ENCODE assay signal across 10 mouse cellular contexts in genomic region chr5:105443057-105443815, GRCm38 (mm10). TPM values are rescaled to one million over a fixed set of nuclear protein-coding genes. Genes with fewer than 3 reads are reported as not detected.
A peak's percentile ranks its signal among the peaks of the same experiment; 100 is the strongest.
DNase-seq lines count a peak whose midpoint lies in the region; ATAC-seq lines count a peak whose summit lies in the region.
"Had no signal": no experiment of that assay in that cellular context is flagged by ENCODE, and none has a peak within 500 bp of the region (broad histone marks: within the 10 kb centered on the region; RNA-seq: fewer than 3 reads in every experiment).

No protein-coding gene starts in this region.

- H3K27ac ChIP-seq in embryonic facial prominence, embryonic 14.5 days (replicated peaks; ENCODE audit: low read depth, low read length), result no peak overlapping the region
- no peak overlapping the region for H3K27ac ChIP-seq in embryonic facial prominence, embryonic 10.5 days (replicated peaks)
- H3K27ac ChIP-seq in forebrain, embryonic 12.5 days, result no peak overlapping the region
- no peak overlapping the region for H3K27ac ChIP-seq in hindbrain, embryonic 16.5 days (ENCODE audit: low read depth, low read length)
- H3K27ac ChIP-seq: embryonic facial prominence, embryonic 15.5 days; neural tube, embryonic 13.5 days had no signal

- H3K9ac ChIP-seq in embryonic facial prominence, embryonic 14.5 days (ENCODE audit: low read depth, low read length), result no peak overlapping the region
- no peak overlapping the region for H3K9ac ChIP-seq in forebrain, embryonic 12.5 days
- no peak overlapping the region for H3K9ac ChIP-seq in hindbrain, embryonic 16.5 days (ENCODE audit: low read depth, low read length)
- H3K9ac ChIP-seq: embryonic facial prominence, embryonic 15.5 days; neural tube, embryonic 13.5 days had no signal

- WGBS in embryonic facial prominence, embryonic 14.5 days, result 59% methylated on average over 11 of the region's 11 CpGs
- WGBS in embryonic facial prominence, embryonic 10.5 days, result 76% methylated on average over 11 of the region's 11 CpGs
- 78% methylated on average over 11 of the region's 11 CpGs for WGBS in forebrain, embryonic 12.5 days
- WGBS in hindbrain, embryonic 16.5 days, result 69% methylated on average over 11 of the region's 11 CpGs

- no peaks in the 10 kb centered on the region for H3K4me1 ChIP-seq in embryonic facial prominence, embryonic 14.5 days (ENCODE audit: control insufficient read depth, insufficient read depth, low read length)
- peaks cover 4% of the 10 kb centered on the region; the same call in 1 of the 2 replicates for H3K4me1 ChIP-seq in embryonic facial prominence, embryonic 10.5 days
- H3K4me1 ChIP-seq in forebrain, embryonic 12.5 days, result no peaks in the 10 kb centered on the region
- no peaks in the 10 kb centered on the region for H3K4me1 ChIP-seq in hindbrain, embryonic 16.5 days (ENCODE audit: control insufficient read depth, insufficient read depth, low read depth, low read length)
- H3K4me1 ChIP-seq: embryonic facial prominence, embryonic 15.5 days had no signal

- ATAC-seq in embryonic facial prominence, embryonic 14.5 days (ENCODE audit: low read depth), result no peak
- ATAC-seq in granulocyte monocyte progenitor cell, adult 5-6 weeks (replicated peaks; ENCODE audit: poor library complexity, severe bottlenecking), result peak; percentile 88
- ATAC-seq in forebrain, embryonic 12.5 days (ENCODE audit: low FRiP score), result no peak
- ATAC-seq in hindbrain, embryonic 16.5 days, result no peak

- H3K36me3 ChIP-seq in embryonic facial prominence, embryonic 14.5 days (ENCODE audit: control insufficient read depth, insufficient read depth, low read length), result no peaks in the 10 kb centered on the region
- H3K36me3 ChIP-seq in embryonic facial prominence, embryonic 10.5 days (replicated peaks), result no peaks in the 10 kb centered on the region
- no peaks in the 10 kb centered on the region for H3K36me3 ChIP-seq in forebrain, embryonic 12.5 days (replicated peaks)
- no peaks in the 10 kb centered on the region for H3K36me3 ChIP-seq in hindbrain, embryonic 16.5 days (ENCODE audit: control insufficient read depth, insufficient read depth, low read length)
- H3K36me3 ChIP-seq: embryonic facial prominence, embryonic 15.5 days; neural tube, embryonic 13.5 days had no signal

- H3K4me3 ChIP-seq in embryonic facial prominence, embryonic 14.5 days (ENCODE audit: low read depth, low read length), result no peak overlapping the region
- no peak overlapping the region for H3K4me3 ChIP-seq in embryonic facial prominence, embryonic 10.5 days
- no peak overlapping the region for H3K4me3 ChIP-seq in forebrain, embryonic 12.5 days (replicated peaks)
- no peak overlapping the region for H3K4me3 ChIP-seq in hindbrain, embryonic 16.5 days (ENCODE audit: low read length)
- H3K4me3 ChIP-seq: embryonic facial prominence, embryonic 15.5 days; neural tube, embryonic 13.5 days had no signal

- DNase-seq in embryonic facial prominence, embryonic 14.5 days (ENCODE audit: low spot score), result peak; percentile 30
- no peak for DNase-seq in embryonic facial prominence, embryonic 10.5 days (ENCODE audit: low spot score)
- DNase-seq in kidney, postnatal 36 days, result peak; percentile 39
- DNase-seq in retina, embryonic 14.5 days (ENCODE audit: low spot score), result peak; percentile 15
- no peak for DNase-seq in cerebellum, adult 18-20 months

- H3K9me3 ChIP-seq in embryonic facial prominence, embryonic 14.5 days (ENCODE audit: control insufficient read depth, low read length), result no peaks in the 10 kb centered on the region
- no peaks in the 10 kb centered on the region for H3K9me3 ChIP-seq in embryonic facial prominence, embryonic 10.5 days
- H3K9me3 ChIP-seq in forebrain, embryonic 12.5 days, result no peaks in the 10 kb centered on the region
- H3K9me3 ChIP-seq in hindbrain, embryonic 16.5 days (ENCODE audit: control insufficient read depth, low read length), result no peaks in the 10 kb centered on the region
- H3K9me3 ChIP-seq: embryonic facial prominence, embryonic 15.5 days; neural tube, embryonic 13.5 days had no signal

- H3K4me2 ChIP-seq in embryonic facial prominence, embryonic 14.5 days (ENCODE audit: low read depth, low read length), result no peak overlapping the region
- H3K4me2 ChIP-seq in forebrain, embryonic 12.5 days, result no peak overlapping the region
- no peak overlapping the region for H3K4me2 ChIP-seq in hindbrain, embryonic 16.5 days (ENCODE audit: low read length)
- H3K4me2 ChIP-seq: embryonic facial prominence, embryonic 15.5 days; neural tube, embryonic 13.5 days had no signal

- no peaks in the 10 kb centered on the region for H3K27me3 ChIP-seq in embryonic facial prominence, embryonic 14.5 days (replicated peaks; ENCODE audit: control insufficient read depth, insufficient read depth, low read length)
- no peaks in the 10 kb centered on the region for H3K27me3 ChIP-seq in embryonic facial prominence, embryonic 10.5 days (replicated peaks; ENCODE audit: low read depth, poor library complexity, severe bottlenecking)
- no peaks in the 10 kb centered on the region for H3K27me3 ChIP-seq in forebrain, embryonic 12.5 days
- H3K27me3 ChIP-seq in hindbrain, embryonic 16.5 days (replicated peaks; ENCODE audit: control insufficient read depth, insufficient read depth, low read length), result no peaks in the 10 kb centered on the region
- H3K27me3 ChIP-seq: embryonic facial prominence, embryonic 15.5 days; neural tube, embryonic 13.5 days had no signal

RNA-seq across cellular contexts. Expression of gene Lrrc8b, which starts 27.7 kb away (rescaled TPM):
- 10.4 and 10.6 TPM in 2 replicates for polyA plus RNA-seq in embryonic facial prominence, embryonic 14.5 days (2014; fragmentation: Nextera tagmentation; extraction: Ambion mirVana)
- polyA plus RNA-seq in embryonic facial prominence, embryonic 10.5 days (2016; fragmentation: Nextera tagmentation; extraction: Ambion mirVana), result 6.1 and 6.4 TPM in 2 replicates
- 16.1 and 19.8 TPM in 2 replicates for total RNA-seq in granulocyte monocyte progenitor cell, adult 5-6 weeks (2014; fragmentation: Nextera tagmentation)
- 6.5 and 9.7 TPM in 2 replicates for total RNA-seq in granulocyte monocyte progenitor cell, adult 5-6 weeks (2017)
- polyA plus RNA-seq in forebrain, embryonic 12.5 days (2016; fragmentation: Nextera tagmentation; extraction: Ambion mirVana), result 11.9 and 13.5 TPM in 2 replicates
- 11.2 and 14.9 TPM in 2 replicates for polyA plus RNA-seq in hindbrain, embryonic 16.5 days (2015; fragmentation: Nextera tagmentation; extraction: Ambion mirVana)

Comparison
In these comparisons a context has a peak if more than half of its experiments do, and no peak if none do; other contexts are left out.
1. DNase-seq: peak in embryonic facial prominence, embryonic 14.5 days (single experiment), kidney, postnatal 36 days (2 of 2) and retina, embryonic 14.5 days (single experiment); none in embryonic facial prominence, embryonic 10.5 days (single experiment) and cerebellum, adult 18-20 months (0 of 2).